Mouse (Mus musculus): ENCODE data around the gene Elane. TPM values are rescaled to one million over a fixed set of nuclear protein-coding genes. Genes with fewer than 3 reads are reported as not detected.

Elane gene
- total and polyA plus RNA-seq, 3 experiments: 0.07 TPM; not detected in 2

DNA sequence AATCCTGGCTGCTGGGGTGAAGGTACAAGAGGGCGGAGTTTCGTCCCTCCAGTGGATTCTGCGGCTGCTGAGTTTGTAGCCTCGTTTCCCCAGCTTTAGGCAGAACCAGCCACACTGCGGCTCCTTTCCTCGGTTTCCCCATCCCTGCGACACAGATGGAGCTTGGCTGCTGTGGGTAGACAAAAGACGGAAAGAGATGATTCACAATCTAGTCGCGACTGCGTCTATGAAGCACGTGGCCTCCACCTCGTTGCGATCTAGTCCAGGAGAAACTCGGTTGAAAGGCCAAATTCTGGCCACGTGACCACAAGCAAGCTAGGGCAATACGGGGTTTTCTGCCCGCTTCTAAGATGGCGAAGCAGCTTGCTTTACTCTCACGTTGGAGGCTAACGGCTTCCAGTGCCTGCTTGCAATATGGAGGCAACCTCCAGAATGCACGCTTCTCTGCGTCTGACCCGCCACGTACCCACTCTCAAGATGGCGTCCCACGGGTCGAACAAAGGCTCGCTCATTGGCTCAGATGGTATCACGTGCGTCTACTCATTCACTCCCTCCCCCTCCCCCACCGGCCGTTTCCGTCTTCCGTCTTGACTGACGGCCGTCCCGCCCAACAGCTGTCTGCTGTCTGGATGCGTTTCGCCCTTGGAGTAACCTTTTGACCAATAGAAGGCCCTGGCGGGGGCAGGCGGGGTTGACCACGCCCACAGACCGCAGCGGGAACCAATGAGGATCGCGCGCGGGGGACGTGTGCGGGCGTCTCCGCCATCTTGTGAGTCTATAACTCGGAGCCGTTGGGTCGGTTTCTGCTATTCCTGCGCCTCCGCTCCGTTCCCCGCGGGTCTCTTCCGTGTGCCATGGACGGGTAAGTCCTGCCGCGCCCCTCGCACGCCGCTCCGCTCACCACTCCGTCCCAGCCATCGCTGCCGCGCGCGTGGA lies 31.9 kb upstream of the Elane start, which contains the start of gene Ptbp1:
Gene Ptbp1, plus strand, starts transcription at position 568 of the 936 bp plus-strand sequence.
- Histone ChIP-seq H3K27ac (ENCODE audit: control insufficient read depth, low read depth, low read length) (peak within 1 kb of the TSS; percentile 99), H3K9ac (ENCODE audit: control insufficient read depth, low read depth, low read length, poor library complexity, severe bottlenecking) (peak within 1 kb of the TSS; percentile 100), H3K36me3 (ENCODE audit: control insufficient read depth in 1 of 2, insufficient read depth in 2 of 2, low read length in 2 of 2) (peaks cover 3 to 33% of the 10 kb centered on the region in 2 experiments), H3K9me3 (replicated peaks; ENCODE audit: insufficient read depth, low read length) (no peaks in the 10 kb centered on the region), H3K4me1 (ENCODE audit: control insufficient read depth in 1 of 2, insufficient read depth in 2 of 2, low read length in 2 of 2) (peaks cover 5 to 42% of the 10 kb centered on the region in 2 experiments), H3K79me2 (ENCODE audit: control insufficient read depth, insufficient read depth, low read length, poor library complexity) (peaks cover 64% of the 10 kb centered on the region), H3K4me3 (ENCODE audit: control insufficient read depth in 1 of 2, insufficient read depth in 1 of 2, low read depth in 2 of 2, low read length in 2 of 2) (peak within 1 kb of the TSS; percentile 77 to 99), H3K27me3 (ENCODE audit: control insufficient read depth in 1 of 2, insufficient read depth in 2 of 2, low read length in 2 of 2) (no peaks in the 10 kb centered on the region)
- peak; percentile 100 for DNase-seq (ENCODE audit: low read depth, low spot score)
- TF ChIP-seq TCF12 (IDR thresholded peaks at IDR 0.05; ENCODE audit: low read depth, low read length) (peak; percentile 50), CHD1 (IDR thresholded peaks at IDR 0.05; ENCODE audit: low read depth, low read length) (peak; percentile 23; the same call in 1 of the 2 replicates), NELFE (IDR thresholded peaks at IDR 0.05; ENCODE audit: low read depth, low read length) (peak; percentile 99), USF1 (IDR thresholded peaks at IDR 0.05; ENCODE audit: low read depth, low read length) (peak; percentile 94), E2F4 (IDR thresholded peaks at IDR 0.05; ENCODE audit: borderline replicate concordance, low read depth, low read length) (peak; percentile 76; the same call in 1 of the 2 replicates), MXI1 (IDR thresholded peaks at IDR 0.05; ENCODE audit: low read depth, low read length) (peak; percentile 96), USF2 (IDR thresholded peaks at IDR 0.05; ENCODE audit: borderline replicate concordance in 1 of 2, insufficient read depth in 1 of 2, low read depth in 1 of 2, low read length in 2 of 2) (peak; percentile 64 to 90; a peak in 3 of 4 replicates), BHLHE40 (IDR thresholded peaks at IDR 0.05; ENCODE audit: borderline replicate concordance, low read depth, low read length) (peak; percentile 66; the same call in 1 of the 2 replicates), SMC3 (IDR thresholded peaks at IDR 0.05; ENCODE audit: low read depth, low read length) (no peak), UBTF (IDR thresholded peaks at IDR 0.05; ENCODE audit: borderline replicate concordance, insufficient read depth, low read depth, low read length) (no peak), MYB (IDR thresholded peaks at IDR 0.05; ENCODE audit: low read depth, low read length) (peak; percentile 86), MAZ (IDR thresholded peaks at IDR 0.05; ENCODE audit: low read depth, low read length) (peak; percentile 90), GATA1 (IDR thresholded peaks at IDR 0.05; ENCODE audit: low read depth, low read length) (no peak), SIN3A (IDR thresholded peaks at IDR 0.05; ENCODE audit: low read length) (peak; percentile 67; the same call in 1 of the 2 replicates), POLR2AphosphoS5 (IDR thresholded peaks at IDR 0.05; ENCODE audit: borderline replicate concordance, low read depth, low read length) (peak; percentile 57; the same call in 1 of the 2 replicates), MYC (IDR thresholded peaks at IDR 0.05; ENCODE audit: low read depth, low read length) (peak; percentile 100), EP300 (IDR thresholded peaks at IDR 0.05; ENCODE audit: low read depth in 1 of 2, low read length in 2 of 2) (peak in 1 of 2 experiments; percentile 67; a peak in 2 of 4 replicates), GABPA (IDR thresholded peaks at IDR 0.05; ENCODE audit: low read depth, low read length) (no peak), POLR2AphosphoS2 (IDR thresholded peaks at IDR 0.05; ENCODE audit: low read length) (peak; percentile 76), CTCF (IDR thresholded peaks at IDR 0.05 in 2 of 3, conservative IDR thresholded peaks at IDR 0.05 in 1 of 3; ENCODE audit: control insufficient read depth in 1 of 3, insufficient read depth in 1 of 3, low read depth in 2 of 3, low read length in 3 of 3, poor library complexity in 1 of 3, severe bottlenecking in 1 of 3) (no peak), POLR2A (IDR thresholded peaks at IDR 0.05; ENCODE audit: control insufficient read depth in 1 of 2, insufficient read depth in 1 of 2, low read depth in 1 of 2, low read length in 2 of 2, poor library complexity in 1 of 2) (peak; percentile 92), MAX (IDR thresholded peaks at IDR 0.05; ENCODE audit: low read length) (peak; percentile 99), ZMIZ1 (IDR thresholded peaks at IDR 0.05; ENCODE audit: low read depth, low read length) (peak; percentile 98), TBP (IDR thresholded peaks at IDR 0.05; ENCODE audit: low read depth, low read length) (peak; percentile 94), HCFC1 (IDR thresholded peaks at IDR 0.05; ENCODE audit: low read depth, low read length) (peak; percentile 90), ELF1 (IDR thresholded peaks at IDR 0.05; ENCODE audit: low read depth, low read length) (peak; percentile 91), JUND (IDR thresholded peaks at IDR 0.05; ENCODE audit: low read depth, low read length) (no peak), CHD2 (IDR thresholded peaks at IDR 0.05; ENCODE audit: low read length) (peak; percentile 94), KAT2A (conservative IDR thresholded peaks at IDR 0.05; ENCODE audit: low read depth, low read length) (peak; percentile 58; the same call in 1 of the 2 replicates), NRF1 (IDR thresholded peaks at IDR 0.05; ENCODE audit: insufficient read depth, low read depth, low read length, poor library complexity, severe bottlenecking) (peak; percentile 37), RCOR1 (IDR thresholded peaks at IDR 0.05; ENCODE audit: low read depth, low read length) (peak; percentile 41; the same call in 1 of the 2 replicates)
